Mouse (Mus musculus): ENCODE results near the gene Itgb1. TPM values are rescaled to one million over a fixed set of nuclear protein-coding genes. Genes with fewer than 3 reads are reported as not detected.

Gene Itgb1
- 69.9 and 128 TPM in 2 replicates for polyA plus RNA-seq (2014; fragmentation: Nextera tagmentation; extraction: Ambion mirVana)

- Histone ChIP-seq H3K4me3 (ENCODE audit: low read depth, low read length) (peak within 1 kb of the TSS; percentile 92), H3K27me3 (ENCODE audit: control insufficient read depth, insufficient read depth, low read length) (no peaks in the 10 kb centered on the region), H3K27ac (ENCODE audit: low read depth, low read length) (peak within 1 kb of the TSS; percentile 100), H3K9me3 (ENCODE audit: control insufficient read depth, low read length) (no peaks in the 10 kb centered on the region), H3K9ac (replicated peaks; ENCODE audit: low read depth, low read length) (peak within 1 kb of the TSS; percentile 99), H3K36me3 (ENCODE audit: control insufficient read depth, insufficient read depth, low read length) (no peaks in the 10 kb centered on the region), H3K4me1 (ENCODE audit: control insufficient read depth, insufficient read depth, low read length) (peaks cover 14% of the 10 kb centered on the region), H3K4me2 (ENCODE audit: low read depth, low read length) (peak within 1 kb of the TSS; percentile 66)
- under 1% methylated on average over 80 of the region's 113 CpGs for WGBS
- ATAC-seq (ENCODE audit: low read depth) = peak; percentile 94
Observed at GRCm38 (mm10) chr8:128685507-128686428, at the start of gene Itgb1. Gene Itgb1 (plus strand): TSS chr8:128685654.

- Histone ChIP-seq H3K4me1 (ENCODE audit: control insufficient read depth, insufficient read depth, low read length) (no peaks in the 10 kb centered on the region), H3K27ac (ENCODE audit: low read depth, low read length) (no peak overlapping the region), H3K9me3 (ENCODE audit: control insufficient read depth, low read length) (no peaks in the 10 kb centered on the region), H3K4me3 (ENCODE audit: low read depth, low read length) (no peak overlapping the region), H3K36me3 (ENCODE audit: control insufficient read depth, insufficient read depth, low read length) (no peaks in the 10 kb centered on the region), H3K27me3 (ENCODE audit: control insufficient read depth, insufficient read depth, low read length) (no peaks in the 10 kb centered on the region), H3K4me2 (ENCODE audit: low read depth, low read length) (no peak overlapping the region), H3K9ac (replicated peaks; ENCODE audit: low read depth, low read length) (no peak overlapping the region)
- WGBS = 93% methylated on average over 1 of the region's 1 CpGs
- no peak for ATAC-seq (ENCODE audit: low read depth)
Observed at GRCm38 (mm10) chr8:128643104-128643503, 42.4 kb upstream of the Itgb1 start.

GRCm38 (mm10) chr8:128645452-128645851, 40.0 kb upstream of the Itgb1 start:
- H3K36me3 ChIP-seq (ENCODE audit: control insufficient read depth, insufficient read depth, low read length) = no peaks in the 10 kb centered on the region
- no peak overlapping the region for H3K4me2 ChIP-seq (ENCODE audit: low read depth, low read length)
- no peak for ATAC-seq (ENCODE audit: low read depth)
- H3K4me3 ChIP-seq (ENCODE audit: low read depth, low read length) = no peak overlapping the region
- H3K4me1 ChIP-seq (ENCODE audit: control insufficient read depth, insufficient read depth, low read length) = no peaks in the 10 kb centered on the region
- no peak overlapping the region for H3K27ac ChIP-seq (ENCODE audit: low read depth, low read length)
- no peaks in the 10 kb centered on the region for H3K9me3 ChIP-seq (ENCODE audit: control insufficient read depth, low read length)
- no peaks in the 10 kb centered on the region for H3K27me3 ChIP-seq (ENCODE audit: control insufficient read depth, insufficient read depth, low read length)
- H3K9ac ChIP-seq (replicated peaks; ENCODE audit: low read depth, low read length) = no peak overlapping the region

GRCm38 (mm10) chr8:128646456-128646855, 39.0 kb upstream of the Itgb1 start:
- no peak overlapping the region for H3K4me3 ChIP-seq (ENCODE audit: low read depth, low read length)
- H3K27me3 ChIP-seq (ENCODE audit: control insufficient read depth, insufficient read depth, low read length) = no peaks in the 10 kb centered on the region
- H3K27ac ChIP-seq (ENCODE audit: low read depth, low read length) = no peak overlapping the region
- ATAC-seq (ENCODE audit: low read depth) = no peak
- H3K9me3 ChIP-seq (ENCODE audit: control insufficient read depth, low read length) = no peaks in the 10 kb centered on the region
- WGBS = 82% methylated on average over 5 of the region's 5 CpGs
- H3K9ac ChIP-seq (replicated peaks; ENCODE audit: low read depth, low read length) = no peak overlapping the region
- H3K4me1 ChIP-seq (ENCODE audit: control insufficient read depth, insufficient read depth, low read length) = no peaks in the 10 kb centered on the region
- no peak overlapping the region for H3K4me2 ChIP-seq (ENCODE audit: low read depth, low read length)
- H3K36me3 ChIP-seq (ENCODE audit: control insufficient read depth, insufficient read depth, low read length) = no peaks in the 10 kb centered on the region

GRCm38 (mm10) chr8:128648071-128648470, 37.4 kb upstream of the Itgb1 start:
- ATAC-seq (ENCODE audit: low read depth) = no peak
- Histone ChIP-seq H3K4me1 (ENCODE audit: control insufficient read depth, insufficient read depth, low read length) (no peaks in the 10 kb centered on the region), H3K9me3 (ENCODE audit: control insufficient read depth, low read length) (no peaks in the 10 kb centered on the region), H3K27me3 (ENCODE audit: control insufficient read depth, insufficient read depth, low read length) (no peaks in the 10 kb centered on the region), H3K27ac (ENCODE audit: low read depth, low read length) (no peak overlapping the region), H3K9ac (replicated peaks; ENCODE audit: low read depth, low read length) (no peak overlapping the region), H3K36me3 (ENCODE audit: control insufficient read depth, insufficient read depth, low read length) (no peaks in the 10 kb centered on the region), H3K4me3 (ENCODE audit: low read depth, low read length) (no peak overlapping the region), H3K4me2 (ENCODE audit: low read depth, low read length) (no peak overlapping the region)

GRCm38 (mm10) chr8:128650331-128650855, 35.1 kb upstream of the Itgb1 start:
- H3K4me3 ChIP-seq (ENCODE audit: low read depth, low read length) = no peak overlapping the region
- H3K9me3 ChIP-seq (ENCODE audit: control insufficient read depth, low read length) = no peaks in the 10 kb centered on the region
- no peak for ATAC-seq (ENCODE audit: low read depth)
- no peak overlapping the region for H3K4me2 ChIP-seq (ENCODE audit: low read depth, low read length)
- H3K4me1 ChIP-seq (ENCODE audit: control insufficient read depth, insufficient read depth, low read length) = peaks cover 4% of the 10 kb centered on the region; the same call in 1 of the 2 replicates
- no peaks in the 10 kb centered on the region for H3K27me3 ChIP-seq (ENCODE audit: control insufficient read depth, insufficient read depth, low read length)
- H3K9ac ChIP-seq (replicated peaks; ENCODE audit: low read depth, low read length) = no peak overlapping the region
- 97% methylated on average over 2 of the region's 2 CpGs for WGBS
- H3K27ac ChIP-seq (ENCODE audit: low read depth, low read length) = no peak overlapping the region
- H3K36me3 ChIP-seq (ENCODE audit: control insufficient read depth, insufficient read depth, low read length) = no peaks in the 10 kb centered on the region

GRCm38 (mm10) chr8:128652399-128653109, 32.9 kb upstream of the Itgb1 start:
- no peaks in the 10 kb centered on the region for H3K9me3 ChIP-seq (ENCODE audit: control insufficient read depth, low read length)
- no peak overlapping the region for H3K4me3 ChIP-seq (ENCODE audit: low read depth, low read length)
- H3K9ac ChIP-seq (replicated peaks; ENCODE audit: low read depth, low read length) = no peak overlapping the region
- H3K27me3 ChIP-seq (ENCODE audit: control insufficient read depth, insufficient read depth, low read length) = no peaks in the 10 kb centered on the region
- H3K4me2 ChIP-seq (ENCODE audit: low read depth, low read length) = no peak overlapping the region
- peaks cover 4% of the 10 kb centered on the region; the same call in 1 of the 2 replicates for H3K4me1 ChIP-seq (ENCODE audit: control insufficient read depth, insufficient read depth, low read length)
- no peaks in the 10 kb centered on the region for H3K36me3 ChIP-seq (ENCODE audit: control insufficient read depth, insufficient read depth, low read length)
- WGBS = 54% methylated on average over 6 of the region's 6 CpGs
- H3K27ac ChIP-seq (ENCODE audit: low read depth, low read length) = no peak overlapping the region
- no peak for ATAC-seq (ENCODE audit: low read depth)

GRCm38 (mm10) chr8:128653642-128654364, 31.7 kb upstream of the Itgb1 start:
- ATAC-seq (ENCODE audit: low read depth) = no peak
- H3K4me1 ChIP-seq (ENCODE audit: control insufficient read depth, insufficient read depth, low read length) = peaks cover 4% of the 10 kb centered on the region; the same call in 1 of the 2 replicates
- H3K4me2 ChIP-seq (ENCODE audit: low read depth, low read length) = peak overlapping the region; percentile 48; the same call in 1 of the 2 replicates
- H3K36me3 ChIP-seq (ENCODE audit: control insufficient read depth, insufficient read depth, low read length) = no peaks in the 10 kb centered on the region
- peak overlapping the region; percentile 66; the same call in 1 of the 2 replicates for H3K27ac ChIP-seq (ENCODE audit: low read depth, low read length)
- no peak overlapping the region for H3K9ac ChIP-seq (replicated peaks; ENCODE audit: low read depth, low read length)
- no peaks in the 10 kb centered on the region for H3K9me3 ChIP-seq (ENCODE audit: control insufficient read depth, low read length)
- WGBS = 35% methylated on average over 5 of the region's 5 CpGs
- no peaks in the 10 kb centered on the region for H3K27me3 ChIP-seq (ENCODE audit: control insufficient read depth, insufficient read depth, low read length)
- no peak overlapping the region for H3K4me3 ChIP-seq (ENCODE audit: low read depth, low read length)
